Mouse (Mus musculus): ENCODE measurements around the gene Htr1f. TPM values are rescaled to one million over a fixed set of nuclear protein-coding genes. Genes with fewer than 3 reads are reported as not detected.

Gene Htr1f
- total RNA-seq, 2 experiments from 2014 or later: not detected

DNA sequence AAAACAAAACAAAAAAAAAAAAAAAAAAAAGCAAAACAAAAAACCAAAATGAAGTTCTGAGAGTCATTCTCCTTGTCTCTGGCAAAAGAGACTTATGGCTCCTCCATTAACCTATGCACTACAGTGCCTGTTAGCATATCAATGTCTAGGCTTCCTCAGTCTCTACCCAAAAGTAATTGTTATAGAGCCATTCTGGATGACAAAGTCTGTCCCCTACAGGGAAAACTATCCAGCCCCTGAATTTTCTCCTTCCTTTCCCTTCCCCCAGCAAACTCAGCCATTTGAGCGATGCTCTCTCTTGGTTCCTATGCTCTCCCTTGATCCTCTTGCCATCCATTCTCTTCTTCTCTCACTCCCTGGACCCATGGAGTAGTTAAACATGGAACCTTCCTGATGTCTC lies 229.8 kb downstream of the Htr1f start:
- no peak for ATAC-seq (replicated peaks; ENCODE audit: poor library complexity, severe bottlenecking)

DNA sequence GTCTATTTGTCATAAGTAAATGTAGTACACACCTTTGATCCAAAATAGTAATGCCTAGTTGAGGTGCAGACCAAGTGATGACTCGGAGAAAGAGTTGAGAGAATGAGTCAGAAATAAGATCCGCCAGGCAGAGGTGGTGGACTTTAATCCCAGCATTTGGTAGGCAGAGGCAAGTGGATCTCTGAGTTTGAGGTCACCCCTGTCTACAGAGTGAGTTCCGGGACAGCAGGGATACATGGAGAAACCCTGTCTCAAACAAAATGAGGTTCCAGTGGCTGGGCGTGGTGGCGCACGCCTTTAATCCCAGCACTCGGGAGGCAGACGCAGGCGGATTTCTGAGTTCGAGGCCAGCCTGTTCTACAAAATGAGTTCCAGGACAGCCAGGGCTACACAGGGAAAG lies 230.3 kb downstream of the Htr1f start:
- no peak for ATAC-seq (replicated peaks; ENCODE audit: poor library complexity, severe bottlenecking)

Data from granulocyte monocyte progenitor cell, adult 5-6 weeks (primary cell).